Mouse (Mus musculus) olfactory bulb, adult 2 months (tissue): Measurements from ENCODE around the gene Zdhhc12. TPM values are rescaled to one million over a fixed set of nuclear protein-coding genes. Genes with fewer than 3 reads are reported as not detected.

Source experiments
- H3K27ac ChIP-seq: fragments of 200-500 bp; 2 replicates; pipeline ENCODE4 v1.5.1; 2012; ENCODE audit warnings: low read depth, low read length; ENCODE audit not compliant: insufficient read depth
- H3K4me1 ChIP-seq: fragments of 200-500 bp; 2 replicates; pipeline ENCODE4 v1.6.1; 2012; ENCODE audit warnings: low read length; ENCODE audit not compliant: control insufficient read depth, insufficient read depth
- H3K4me3 ChIP-seq: fragments of 200-500 bp; 2 replicates; pipeline ENCODE4 v1.5.1; 2012; ENCODE audit warnings: mild to moderate bottlenecking, low read depth, low read length, moderate library complexity; ENCODE audit not compliant: insufficient read depth
- CTCF ChIP-seq: fragments of 200-500 bp; IDR thresholded peaks from 2 replicates; pipeline ENCODE4 v1.5.1; 2012; ENCODE audit warnings: low read depth, mild to moderate bottlenecking, low read length, moderate library complexity; ENCODE audit not compliant: insufficient read depth
- POLR2A ChIP-seq: fragments of 200-500 bp; IDR thresholded peaks from 2 replicates; pipeline ENCODE4 v1.6.1; 2012; ENCODE audit warnings: mild to moderate bottlenecking, low read depth, low read length, moderate library complexity; ENCODE audit not compliant: insufficient read depth
- WGBS: fragments of 180-500 bp; shearing (Covaris S2); methylation state at CpG from one replicate; pipeline ENCODE4 v1.1.7; 2018; 5-methylcytosine and 5-hydroxymethylcytosine counted together
- polyA plus RNA-seq: library from polyadenylated mRNA; stranded (reverse); fragments of >200 nt; gene quantifications from 2 replicates; pipeline ENCODE4 v1.2.4, GENCODE M21; 2012; ENCODE audit warnings: low replicate concordance; ENCODE audit not compliant: missing spikeins, insufficient read depth, insufficient read length

Gene Zdhhc12
- polyA plus RNA-seq, 1 experiment = not detected

DNA sequence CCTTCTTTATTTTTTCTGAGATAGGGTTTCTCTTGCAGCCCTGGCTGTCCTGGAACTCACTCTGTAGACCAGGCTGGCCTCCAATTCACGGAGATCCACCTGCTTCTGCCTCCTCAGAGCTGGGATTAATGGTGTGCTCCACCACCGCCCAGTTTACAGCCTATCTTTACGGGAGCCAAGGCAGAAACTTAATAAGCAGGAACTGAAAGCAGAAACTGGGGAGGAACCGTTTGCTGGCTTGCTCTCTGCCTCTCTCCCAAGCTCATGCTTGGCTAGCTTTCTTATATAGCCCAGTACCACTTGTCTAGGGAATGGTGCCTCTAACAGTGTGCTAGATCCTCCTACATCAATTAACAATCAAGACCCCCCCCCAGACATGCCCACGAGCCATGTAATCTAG, 9.3 kb downstream of the Zdhhc12 start:
- WGBS = 48% methylated on average over 5 of the region's 5 CpGs
- H3K4me1 ChIP-seq = peaks cover 4% of the 10 kb centered on the region; the same call in 1 of the 2 replicates

DNA sequence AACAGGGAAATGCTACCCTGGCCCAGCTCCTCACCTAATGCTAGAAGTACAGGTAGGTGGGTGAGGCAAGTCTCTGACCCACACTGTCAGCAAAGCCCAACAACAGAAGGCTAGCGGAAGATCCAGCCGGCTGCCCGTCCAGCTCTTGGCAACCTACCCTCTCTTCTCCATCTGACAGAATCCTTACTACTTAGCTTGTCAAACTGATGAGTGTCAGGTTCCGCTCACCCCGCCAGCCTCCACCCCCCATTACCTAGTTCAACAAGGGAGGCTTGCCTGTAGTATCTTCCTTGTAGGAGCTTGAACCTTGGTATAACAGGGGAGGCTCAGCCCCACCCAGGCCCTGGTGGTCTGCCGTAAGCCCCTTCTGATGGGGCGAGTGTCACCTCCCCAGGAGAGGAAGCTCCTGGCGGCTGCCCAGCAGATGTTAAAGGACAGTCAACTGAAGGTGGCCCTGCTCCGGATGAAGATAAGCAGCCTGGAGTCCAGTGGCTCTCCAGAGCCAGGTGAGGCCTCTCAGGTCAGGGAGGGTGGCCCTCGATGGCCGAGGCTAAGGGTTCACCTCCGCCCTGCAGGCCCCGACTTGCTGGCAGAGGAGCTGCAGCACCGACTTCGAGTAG, 13.2 kb downstream of the Zdhhc12 start:
- peaks cover 11% of the 10 kb centered on the region; the same call in 1 of the 2 replicates for H3K4me1 ChIP-seq
- H3K4me3 ChIP-seq = no peak overlapping the region
- no peak overlapping the region for H3K27ac ChIP-seq
- TF ChIP-seq POLR2A (no peak), CTCF (no peak)
- WGBS = 91% methylated on average over 15 of the region's 15 CpGs

More for the DNA sequence above, 9.3 kb downstream of the Zdhhc12 start:
- H3K4me3 ChIP-seq = no peak overlapping the region
- no peak overlapping the region for H3K27ac ChIP-seq
- TF ChIP-seq POLR2A = no peak
- TF ChIP-seq CTCF = no peak

DNA sequence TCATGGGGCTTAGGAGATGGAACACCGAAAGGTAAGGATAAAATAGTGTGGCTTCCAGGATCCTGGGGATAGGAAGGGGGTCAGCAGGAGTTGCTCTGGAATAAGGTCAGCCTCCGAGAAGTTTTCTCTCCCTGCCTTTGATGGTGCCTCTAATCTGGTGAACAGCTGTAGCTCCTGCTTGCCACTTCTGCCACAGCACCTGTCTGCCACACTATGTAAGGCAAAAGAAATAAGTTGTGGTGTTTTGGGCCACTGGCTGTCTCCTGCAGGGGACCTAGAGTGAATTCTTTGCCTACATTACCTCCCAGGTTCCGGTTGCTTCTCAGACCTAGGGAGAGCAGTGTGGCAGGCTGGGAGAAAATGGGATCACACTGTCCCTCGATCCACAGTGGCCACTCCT, 14.7 kb downstream of the Zdhhc12 start:
- TF ChIP-seq POLR2A (no peak), CTCF (no peak)
- H3K27ac ChIP-seq = no peak overlapping the region
- H3K4me1 ChIP-seq = peaks cover 7% of the 10 kb centered on the region; the same call in 1 of the 2 replicates
- no peak overlapping the region for H3K4me3 ChIP-seq
- 84% methylated on average over 4 of the region's 4 CpGs for WGBS

DNA sequence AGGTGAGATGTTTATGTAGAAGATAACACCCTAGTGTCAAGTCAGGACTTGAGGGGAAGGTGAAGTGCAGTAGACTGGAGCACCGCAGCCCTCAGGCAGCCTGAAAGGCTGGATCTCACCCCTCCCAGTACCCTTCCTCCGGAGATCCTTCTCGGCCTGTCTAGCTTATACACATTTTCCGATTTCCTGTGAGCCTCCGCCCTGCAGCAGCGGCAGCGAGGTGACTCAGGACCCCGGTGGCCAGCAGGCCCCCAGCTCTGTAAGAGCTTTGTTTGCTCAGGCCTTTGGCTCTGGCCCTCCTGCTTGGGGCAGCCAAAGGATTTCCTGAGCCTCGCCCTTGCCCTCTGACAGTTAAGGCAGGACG, 15.1 kb downstream of the Zdhhc12 start:
- no peak overlapping the region for H3K27ac ChIP-seq
- peaks cover 7% of the 10 kb centered on the region; the same call in 1 of the 2 replicates for H3K4me1 ChIP-seq
- 52% methylated on average over 10 of the region's 10 CpGs for WGBS
- no peak overlapping the region for H3K4me3 ChIP-seq
- TF ChIP-seq CTCF (no peak; the same call in 1 of the 2 replicates), POLR2A (no peak)

DNA sequence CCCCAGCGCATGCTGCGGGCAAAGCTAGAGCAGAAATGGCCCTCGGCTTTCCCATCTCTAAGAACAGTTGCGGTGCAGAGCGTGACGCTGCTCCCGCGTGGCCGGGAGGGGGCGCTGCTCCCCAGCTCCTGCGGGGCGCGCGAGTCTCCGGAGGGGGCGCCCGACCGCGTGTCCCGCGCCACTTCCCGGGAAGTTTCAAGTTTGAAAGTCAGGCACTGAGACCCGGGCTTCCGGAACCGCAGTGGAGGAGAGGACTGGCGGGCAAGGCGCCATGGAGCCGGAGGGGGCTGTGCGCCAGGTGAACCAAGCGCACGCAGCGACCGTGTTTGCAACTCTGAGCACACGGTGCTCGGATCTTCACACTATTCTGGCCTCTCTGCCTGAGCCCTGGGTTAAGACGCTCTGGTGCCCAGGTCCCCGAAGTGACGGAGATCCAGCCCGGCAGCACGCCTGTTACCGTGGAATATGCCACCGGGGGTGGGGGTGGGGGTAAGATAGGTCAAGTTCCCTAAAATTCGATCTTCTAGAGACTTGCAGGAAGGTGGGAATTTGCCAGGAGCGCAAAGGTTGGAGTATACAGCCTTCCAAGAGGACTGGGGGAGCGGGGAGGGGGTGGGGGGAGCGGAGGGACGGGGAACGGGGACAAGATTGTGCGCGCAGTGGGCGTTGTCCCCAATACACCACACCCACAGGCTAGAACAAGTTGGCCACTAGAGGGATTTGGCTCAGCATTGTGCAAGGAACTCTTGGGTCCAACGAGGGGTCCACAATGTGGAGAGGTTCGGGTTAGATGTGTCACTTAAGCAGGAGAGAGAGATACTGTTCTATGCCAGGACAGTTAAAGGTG, 15.7 kb downstream of the Zdhhc12 start, which contains the start of gene Pkn3:
Pkn3 (plus strand) TSS at position 183 of the 847 bp plus-strand sequence.
- 1% methylated on average over 53 of the region's 53 CpGs for WGBS
- Histone ChIP-seq H3K27ac (no peak within 1 kb of the TSS), H3K4me1 (peaks cover 7% of the 10 kb centered on the region; the same call in 1 of the 2 replicates), H3K4me3 (peak within 1 kb of the TSS; percentile 31)
- TF ChIP-seq CTCF (peak; percentile 99), POLR2A (no peak)

DNA sequence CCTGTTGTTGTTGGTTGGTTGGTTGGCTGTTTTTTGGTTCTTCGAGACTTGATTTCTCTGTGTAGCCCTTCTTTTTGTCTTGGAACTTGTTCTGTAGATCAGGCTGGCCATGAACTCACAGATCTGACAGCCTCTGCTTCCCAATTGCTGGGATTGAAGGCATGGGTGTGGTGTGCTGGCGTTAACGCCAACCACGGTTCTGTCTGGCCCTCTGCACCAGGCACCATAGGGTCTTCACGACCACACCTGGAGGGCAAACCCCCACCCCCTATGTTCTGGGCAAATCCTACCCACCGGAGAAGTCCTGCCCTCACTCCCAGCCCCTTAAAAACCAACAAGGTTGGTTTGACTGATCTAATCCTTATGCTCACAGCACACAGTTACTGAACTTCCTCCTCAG, 16.5 kb downstream of the Zdhhc12 start:
- WGBS = 74% methylated on average over 6 of the region's 6 CpGs
- H3K4me1 ChIP-seq = peaks cover 7% of the 10 kb centered on the region; the same call in 1 of the 2 replicates

DNA sequence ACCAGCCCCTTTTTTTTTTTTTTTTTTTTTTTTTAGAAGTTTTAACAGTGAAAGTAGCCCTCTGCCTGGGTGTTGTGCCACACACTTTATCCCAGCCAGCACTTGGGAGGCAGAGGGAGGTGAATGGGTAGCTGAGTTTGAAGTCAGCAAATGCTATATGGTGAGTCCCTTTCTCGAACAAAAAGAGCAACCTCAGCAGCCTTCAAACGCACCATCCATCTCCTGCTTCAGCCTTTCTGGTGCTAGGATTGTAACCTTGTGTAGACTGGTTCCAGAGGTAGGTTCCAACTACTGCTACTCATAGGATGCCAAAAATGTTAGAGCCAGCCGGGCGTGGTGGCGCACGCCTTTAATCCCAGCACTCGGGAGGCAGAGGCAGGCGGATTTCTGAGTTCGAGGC, 17.0 kb downstream of the Zdhhc12 start:
- WGBS = 93% methylated on average over 9 of the region's 9 CpGs
- H3K4me3 ChIP-seq = no peak overlapping the region
- H3K4me1 ChIP-seq = peaks cover 7% of the 10 kb centered on the region; the same call in 1 of the 2 replicates
- H3K27ac ChIP-seq = no peak overlapping the region
- TF ChIP-seq CTCF = no peak
- no peak for TF ChIP-seq POLR2A

More for the DNA sequence above, 16.5 kb downstream of the Zdhhc12 start:
- no peak overlapping the region for H3K27ac ChIP-seq
- no peak overlapping the region for H3K4me3 ChIP-seq
- TF ChIP-seq CTCF (no peak), POLR2A (no peak)

DNA sequence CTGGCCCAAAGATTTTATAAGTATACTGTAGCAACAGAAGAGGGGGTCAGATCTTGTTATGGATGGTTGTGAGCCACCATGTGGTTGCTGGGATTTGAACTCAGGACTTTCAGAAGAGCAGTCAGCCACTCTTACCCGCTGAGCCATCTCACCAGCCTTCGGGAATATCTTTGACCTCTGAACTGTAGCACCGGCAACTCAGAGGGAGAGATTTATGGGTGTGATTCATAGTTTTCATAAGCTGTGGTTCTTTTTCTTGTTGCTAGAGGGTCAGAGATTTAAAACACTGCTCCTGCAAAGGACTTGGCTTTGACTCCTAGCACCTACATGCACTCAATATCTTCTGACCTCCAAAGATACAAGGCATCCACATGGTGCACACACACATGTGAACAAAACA, 17.8 kb downstream of the Zdhhc12 start:
- peaks cover 7% of the 10 kb centered on the region; the same call in 1 of the 2 replicates for H3K4me1 ChIP-seq
- no peak overlapping the region for H3K4me3 ChIP-seq
- H3K27ac ChIP-seq = no peak overlapping the region
- WGBS = 83% methylated on average over 3 of the region's 3 CpGs
- TF ChIP-seq CTCF = no peak
- no peak for TF ChIP-seq POLR2A

DNA sequence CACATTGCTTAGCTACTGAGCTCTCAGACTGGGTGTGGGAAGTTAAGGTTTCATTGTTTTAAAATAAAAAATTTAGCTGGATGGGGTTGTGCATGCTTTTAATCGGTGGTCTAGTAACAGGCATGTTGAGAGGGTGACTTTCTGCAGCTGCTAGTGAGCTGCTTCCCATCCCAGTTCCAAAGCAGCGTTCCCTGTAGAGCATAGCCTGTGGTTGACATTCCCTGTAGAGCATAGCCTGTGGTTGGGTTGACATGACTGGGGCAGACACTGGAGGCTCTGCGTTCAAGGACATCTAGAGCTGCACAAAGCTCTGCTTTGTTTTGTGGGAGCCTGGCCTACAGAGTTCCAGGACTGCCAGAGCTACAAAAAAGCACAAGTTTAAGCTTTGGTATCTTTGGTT, 20.2 kb downstream of the Zdhhc12 start:
- H3K27ac ChIP-seq = no peak overlapping the region
- H3K4me3 ChIP-seq = no peak overlapping the region
- TF ChIP-seq POLR2A = no peak
- no peak for TF ChIP-seq CTCF
- 67% methylated on average over 3 of the region's 3 CpGs for WGBS
- peaks cover 7% of the 10 kb centered on the region; the same call in 1 of the 2 replicates for H3K4me1 ChIP-seq
